Mouse (Mus musculus): ENCODE results near the gene Ankrd26. TPM values are rescaled to one million over a fixed set of nuclear protein-coding genes. Genes with fewer than 3 reads are reported as not detected.

The Ankrd26 gene
- polyA plus RNA-seq, 1 experiment from 2014 or later: 15.0 TPM

DNA sequence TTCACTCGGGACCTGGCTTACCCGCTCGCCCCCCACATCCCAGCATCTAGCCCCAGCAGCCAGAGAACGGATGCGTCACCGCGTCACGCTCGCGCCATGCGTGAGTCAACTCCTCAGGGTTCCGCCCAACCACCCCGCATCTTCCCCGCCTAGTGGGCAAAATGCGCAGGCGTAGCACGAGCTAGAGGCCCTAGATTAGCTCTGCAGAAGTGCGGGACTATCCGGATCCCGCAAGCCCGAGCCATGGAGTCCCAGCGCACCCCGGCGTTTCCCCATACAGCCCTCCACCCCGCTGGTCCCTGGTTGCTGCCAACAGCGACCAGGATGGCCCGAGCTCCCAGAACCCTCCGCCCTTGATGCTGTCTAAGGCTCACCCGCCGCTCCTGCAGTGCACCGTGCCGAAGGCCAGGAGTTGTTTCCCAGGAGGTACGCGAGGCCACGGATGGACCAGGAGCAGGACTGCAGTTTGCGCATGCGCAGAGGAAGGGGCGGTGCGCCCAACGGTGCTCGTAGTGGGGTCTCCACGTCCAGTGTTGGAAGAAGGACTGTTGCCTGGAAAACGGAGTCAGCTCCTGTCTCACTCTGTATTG lies 106.9 kb downstream of the Ankrd26 start, which contains the start of gene Zfp248:
Zfp248 (minus strand) TSS at position 487 of the 590 bp plus-strand sequence.
- peak; percentile 99 for ATAC-seq (ENCODE audit: low read depth)

DNA sequence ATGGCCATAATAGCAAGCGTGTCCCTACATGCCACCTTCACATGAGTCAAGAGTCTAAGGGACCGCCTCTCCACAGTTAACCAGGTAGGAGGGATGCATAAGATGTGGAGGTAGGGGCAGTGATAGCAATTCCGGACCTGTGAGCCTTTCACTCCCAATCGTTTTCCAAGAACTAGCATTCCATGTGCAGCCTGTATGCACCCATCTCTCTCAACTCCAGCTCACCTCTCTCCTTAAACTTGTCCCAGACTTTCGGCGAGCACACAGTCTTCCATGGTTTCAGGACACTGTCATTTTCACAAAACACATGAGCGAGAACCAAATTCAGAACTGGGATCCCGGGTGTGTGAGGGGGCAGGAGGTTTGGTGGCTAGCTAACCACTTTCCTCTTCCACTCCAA lies 107.6 kb downstream of the Ankrd26 start:
- Histone ChIP-seq H3K27me3 (ENCODE audit: control insufficient read depth, insufficient read depth, low read length) (no peaks in the 10 kb centered on the region), H3K27ac (ENCODE audit: low read depth, low read length) (peak overlapping the region; percentile 96), H3K9me3 (ENCODE audit: control insufficient read depth, low read length) (no peaks in the 10 kb centered on the region), H3K4me1 (ENCODE audit: control insufficient read depth, insufficient read depth, low read length) (peaks cover 7% of the 10 kb centered on the region; the same call in 1 of the 2 replicates), H3K36me3 (ENCODE audit: control insufficient read depth, insufficient read depth, low read length) (no peaks in the 10 kb centered on the region; the same call in 1 of the 2 replicates), H3K4me2 (ENCODE audit: low read depth, low read length) (peak overlapping the region; percentile 80), H3K9ac (replicated peaks; ENCODE audit: low read depth, low read length) (peak overlapping the region; percentile 72), H3K4me3 (ENCODE audit: low read depth, low read length) (peak overlapping the region; percentile 59)
- WGBS: 49% methylated on average over 8 of the region's 8 CpGs
- 0 out of 2 replicates have a peak, but pooled peaks have one; percentile 4 for ATAC-seq (ENCODE audit: low read depth)

More for the DNA sequence above, 106.9 kb downstream of the Ankrd26 start, which contains the start of gene Zfp248:
- Histone ChIP-seq H3K27ac (ENCODE audit: low read depth, low read length) (peak within 1 kb of the TSS; percentile 96), H3K27me3 (ENCODE audit: control insufficient read depth, insufficient read depth, low read length) (no peaks in the 10 kb centered on the region), H3K36me3 (ENCODE audit: control insufficient read depth, insufficient read depth, low read length) (no peaks in the 10 kb centered on the region; the same call in 1 of the 2 replicates), H3K4me3 (ENCODE audit: low read depth, low read length) (peak within 1 kb of the TSS; percentile 59), H3K4me1 (ENCODE audit: control insufficient read depth, insufficient read depth, low read length) (peaks cover 7% of the 10 kb centered on the region; the same call in 1 of the 2 replicates), H3K9me3 (ENCODE audit: control insufficient read depth, low read length) (no peaks in the 10 kb centered on the region), H3K9ac (replicated peaks; ENCODE audit: low read depth, low read length) (peak within 1 kb of the TSS; percentile 72), H3K4me2 (ENCODE audit: low read depth, low read length) (peak within 1 kb of the TSS; percentile 80)
- under 1% methylated on average over 43 of the region's 43 CpGs for WGBS

Other genes with a start within 250 kb of the Ankrd26 start
- 19.3 and 26.9 TPM in 2 replicates for gene Bms1, start 142.8 kb downstream of the Ankrd26 start, polyA plus RNA-seq (2014; fragmentation: Nextera tagmentation; extraction: Ambion mirVana)
- 18.3 and 22.2 TPM in 2 replicates for gene Zfp248, start 106.7 kb downstream of the Ankrd26 start, polyA plus RNA-seq (2014; fragmentation: Nextera tagmentation; extraction: Ambion mirVana)
- 14.6 and 16.1 TPM in 2 replicates for gene Zfp9, start 82.9 kb downstream of the Ankrd26 start, polyA plus RNA-seq (2014; fragmentation: Nextera tagmentation; extraction: Ambion mirVana)